Mouse (Mus musculus) limb, embryonic 13.5 days (tissue): Measurements from ENCODE around the gene Gm21149. TPM values are rescaled to one million over a fixed set of nuclear protein-coding genes. Genes with fewer than 3 reads are reported as not detected.

Experiments used
- polyA plus RNA-seq: library from polyadenylated mRNA; unstranded; fragments of >200 nt; fragmentation: Nextera tagmentation; extraction: Ambion mirVana; gene quantifications from 2 replicates; pipeline ENCODE4 v1.2.1, GENCODE M21; 2015

Gene Gm21149
- polyA plus RNA-seq, 1 experiment from 2014 or later, result not detected

Other genes with a start within 250 kb of the Gm21149 start
- gene Gm21190, start 52.7 kb upstream of the Gm21149 start, polyA plus RNA-seq, result not detected in 2 replicates
- gene Gm21083, start 100.8 kb upstream of the Gm21149 start, polyA plus RNA-seq, result 0.18 and 0.33 TPM in 2 replicates
- not detected in 2 replicates for gene Speer4d, start 142.5 kb upstream of the Gm21149 start, polyA plus RNA-seq
- not detected in 2 replicates for gene 4930572O03Rik, start 180.5 kb upstream of the Gm21149 start, polyA plus RNA-seq
- not detected in 2 replicates for gene Speer4c, start 237.7 kb upstream of the Gm21149 start, polyA plus RNA-seq